Comparison of ENCODE assay signal across 9 mouse cellular contexts in genomic region chr12:74320318-74320717, GRCm38 (mm10). TPM values are rescaled to one million over a fixed set of nuclear protein-coding genes. Genes with fewer than 3 reads are reported as not detected.
A peak's percentile ranks its signal among the peaks of the same experiment; 100 is the strongest.
DNase-seq lines count a peak whose midpoint lies in the region; ATAC-seq and TF ChIP-seq lines count a peak whose summit lies in the region.
"Had no signal": no experiment of that assay in that cellular context is flagged by ENCODE, and none has a peak within 500 bp of the region (broad histone marks: within the 10 kb centered on the region; RNA-seq: fewer than 3 reads in every experiment).

No protein-coding gene starts in this region.

- no peak for TF ChIP-seq EP300 in stomach, postnatal 0 days (optimal IDR thresholded peaks at IDR 0.05)

- ATAC-seq in heart, embryonic 12.5 days (ENCODE audit: insufficient number of reproducible peaks, low FRiP score) = no peak
- no peak for ATAC-seq in midbrain, postnatal 0 days (ENCODE audit: low FRiP score)
- ATAC-seq in stomach, postnatal 0 days (ENCODE audit: low FRiP score, low TSS enrichment) = no peak

- H3K4me3 ChIP-seq in heart, embryonic 12.5 days = no peak overlapping the region
- no peak overlapping the region for H3K4me3 ChIP-seq in midbrain, postnatal 0 days (ENCODE audit: low read depth, low read length)
- no peak overlapping the region for H3K4me3 ChIP-seq in stomach, postnatal 0 days (ENCODE audit: low read depth, low read length)
- H3K4me3 ChIP-seq: embryonic facial prominence, embryonic 13.5 days had no signal

- H3K4me2 ChIP-seq in heart, embryonic 12.5 days = no peak overlapping the region; the same call in 1 of the 2 replicates
- H3K4me2 ChIP-seq in midbrain, postnatal 0 days (ENCODE audit: low read depth, low read length, poor library complexity, severe bottlenecking) = no peak overlapping the region
- no peak overlapping the region for H3K4me2 ChIP-seq in stomach, postnatal 0 days (replicated peaks; ENCODE audit: low read depth)
- H3K4me2 ChIP-seq: embryonic facial prominence, embryonic 13.5 days had no signal

- intact Hi-C loops in heart, postnatal 36 days (cut with DNase I) = no loop called here
- intact Hi-C loops in left cerebral cortex, postnatal 25 days (cut with DNase I) = loop anchor here (5.0 to 10.0 kb wide), 5 partner anchors 754 to 1344 kb away; partner anchors contain the start of genes Rhoj and Wdr89

- H3K27me3 ChIP-seq in heart, embryonic 12.5 days (replicated peaks) = no peaks in the 10 kb centered on the region
- no peaks in the 10 kb centered on the region for H3K27me3 ChIP-seq in midbrain, postnatal 0 days (ENCODE audit: insufficient read depth, low read length)
- no peaks in the 10 kb centered on the region for H3K27me3 ChIP-seq in stomach, postnatal 0 days (ENCODE audit: control insufficient read depth, insufficient read depth, low read length)
- H3K27me3 ChIP-seq: embryonic facial prominence, embryonic 13.5 days had no signal

- peaks cover 4% of the 10 kb centered on the region; the same call in 1 of the 2 replicates for H3K4me1 ChIP-seq in heart, embryonic 12.5 days (replicated peaks)
- no peaks in the 10 kb centered on the region for H3K4me1 ChIP-seq in midbrain, postnatal 0 days (ENCODE audit: insufficient read depth, low read length)
- no peaks in the 10 kb centered on the region for H3K4me1 ChIP-seq in stomach, postnatal 0 days (replicated peaks; ENCODE audit: control insufficient read depth, insufficient read depth)
- H3K4me1 ChIP-seq: embryonic facial prominence, embryonic 13.5 days had no signal

- no peaks in the 10 kb centered on the region for H3K36me3 ChIP-seq in heart, embryonic 12.5 days
- H3K36me3 ChIP-seq in midbrain, postnatal 0 days (ENCODE audit: insufficient read depth, low read length) = no peaks in the 10 kb centered on the region
- H3K36me3 ChIP-seq in stomach, postnatal 0 days (ENCODE audit: control insufficient read depth, insufficient read depth, low read length) = no peaks in the 10 kb centered on the region
- H3K36me3 ChIP-seq: embryonic facial prominence, embryonic 13.5 days had no signal

- no peak overlapping the region for H3K27ac ChIP-seq in heart, embryonic 12.5 days (ENCODE audit: poor library complexity, severe bottlenecking)
- no peak overlapping the region for H3K27ac ChIP-seq in midbrain, postnatal 0 days (ENCODE audit: low read depth, low read length)
- H3K27ac ChIP-seq in stomach, postnatal 0 days (replicated peaks) = no peak overlapping the region
- H3K27ac ChIP-seq: embryonic facial prominence, embryonic 13.5 days had no signal

- peak; percentile 87 for DNase-seq in heart, adult 11 months
- peak; percentile 22 for DNase-seq in T-cell, adult 2 months (ENCODE audit: low spot score)
- peak; percentile 90 for DNase-seq in embryo, embryonic 10 days (ENCODE audit: low spot score)
- peak; percentile 59 to 74 for DNase-seq in heart, postnatal 36 days
- DNase-seq in left cerebral cortex, postnatal 25 days (ENCODE audit: low spot score in 2 of 2) = peak; percentile 77 to 81
- DNase-seq in midbrain, postnatal 0 days (ENCODE audit: low spot score) = peak; percentile 86
- peak; percentile 66 for DNase-seq in stomach, postnatal 0 days (ENCODE audit: low spot score)

- 19% methylated on average over 10 of the region's 10 CpGs for WGBS in heart, embryonic 12.5 days
- 9% methylated on average over 10 of the region's 10 CpGs for whole genome bisulfite sequencing in midbrain, postnatal 0 days
- 9% methylated on average over 10 of the region's 10 CpGs for WGBS in stomach, postnatal 0 days

- peak; percentile 97 for TF ChIP-seq CTCF in midbrain, postnatal 0 days (IDR thresholded peaks at IDR 0.05)
- TF ChIP-seq CTCF in stomach, postnatal 0 days (IDR thresholded peaks at IDR 0.05; ENCODE audit: low read depth) = peak; percentile 94

- H3K9me3 ChIP-seq in heart, embryonic 12.5 days (replicated peaks) = no peaks in the 10 kb centered on the region; the same call in 1 of the 2 replicates
- H3K9me3 ChIP-seq in midbrain, postnatal 0 days (ENCODE audit: low read length) = no peaks in the 10 kb centered on the region
- no peaks in the 10 kb centered on the region for H3K9me3 ChIP-seq in stomach, postnatal 0 days (ENCODE audit: control insufficient read depth, low read length)
- H3K9me3 ChIP-seq: embryonic facial prominence, embryonic 13.5 days had no signal

- H3K9ac ChIP-seq in heart, embryonic 12.5 days = no peak overlapping the region
- H3K9ac ChIP-seq in midbrain, postnatal 0 days (replicated peaks; ENCODE audit: low read length, poor library complexity, severe bottlenecking) = no peak overlapping the region
- H3K9ac ChIP-seq in stomach, postnatal 0 days (ENCODE audit: low read length) = no peak overlapping the region
- H3K9ac ChIP-seq: embryonic facial prominence, embryonic 13.5 days had no signal

RNA-seq across cellular contexts. Expression of gene Gm11042, which starts 4.1 kb away (rescaled TPM):
- not detected in 2 replicates for polyA plus RNA-seq in heart, embryonic 12.5 days (2016; fragmentation: Nextera tagmentation; extraction: Ambion mirVana)
- not detected for total RNA-seq in heart, postnatal 36 days (2021)
- total RNA-seq in left cerebral cortex, postnatal 25 days (2021) = not detected
- not detected in 2 replicates for total RNA-seq in midbrain, postnatal 0 days (2014; rRNA removed)
- polyA plus RNA-seq in midbrain, postnatal 0 days (2015; fragmentation: Nextera tagmentation; extraction: Ambion mirVana) = not detected in 2 replicates
- polyA plus RNA-seq in stomach, postnatal 0 days (2015; fragmentation: Nextera tagmentation; extraction: Ambion mirVana) = not detected in 2 replicates
- polyA plus RNA-seq: embryonic facial prominence, embryonic 13.5 days had no signal

Comparison
In these comparisons a context has a peak if more than half of its experiments do, and no peak if none do; other contexts are left out.
1. DNase-seq: peak in every context shown above with its lines; median percentile 90 in embryo, embryonic 10 days; 87 in heart, adult 11 months; 86 in midbrain, postnatal 0 days; 79 in left cerebral cortex, postnatal 25 days; 66 in heart, postnatal 36 days; 66 in stomach, postnatal 0 days; 22 in T-cell, adult 2 months.